Mouse (Mus musculus) heart, postnatal 25 days (tissue): Measurements from ENCODE around the gene Zcchc14. TPM values are rescaled to one million over a fixed set of nuclear protein-coding genes. Genes with fewer than 3 reads are reported as not detected.

ENCODE experiments used
- DNase-seq: peaks from one replicate; pipeline ENCODE4 v3.0.0; 2022; ENCODE audit warnings: low spot score
- intact Hi-C: fragments of 180-260 bp; cut with DNase I; formaldehyde crosslinking; loops from one replicate; pipeline ENCODE4 v1.15.1; 2025
- total RNA-seq, 2 experiments: library from RNA; stranded (reverse); gene quantifications; 2 replicates each; pipeline ENCODE4 v1.2.3; 2021

The Zcchc14 gene
- 10 to 100 TPM; 27.1 to 31.3 TPM for total RNA-seq

DNA sequence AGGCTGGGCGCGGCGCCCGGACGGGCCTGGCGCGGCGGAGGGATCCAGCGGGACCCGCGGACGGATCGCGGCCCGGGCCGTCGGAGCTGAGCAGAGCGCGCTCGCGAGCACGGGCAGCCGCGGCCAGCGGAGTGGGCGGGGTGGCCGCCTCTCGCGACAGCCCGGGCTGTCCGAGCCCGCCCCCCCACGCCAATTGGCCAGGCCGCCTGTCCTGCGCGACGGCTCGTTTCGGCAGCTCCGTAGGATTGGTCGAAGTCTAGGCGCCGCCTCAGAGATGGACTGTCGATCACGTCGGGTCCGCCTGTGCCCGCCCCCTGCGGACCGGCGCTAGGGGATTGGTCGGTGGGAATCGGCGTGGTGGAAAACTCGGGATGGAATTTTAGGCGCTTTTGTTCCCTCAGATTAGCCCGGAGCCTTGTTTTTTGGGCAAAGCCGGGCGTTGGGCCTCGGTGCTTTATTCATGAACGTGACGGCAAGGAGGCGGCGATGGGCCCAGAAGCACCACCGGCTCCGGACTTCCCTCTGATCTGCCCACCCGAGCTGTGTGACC lies at the start of gene Zcchc14:
Gene Zcchc14, minus strand, starts transcription at position 128 of the 550 bp plus-strand sequence.
- intact Hi-C loops, result no loop called here
- DNase-seq, result peak; percentile 97

DNA sequence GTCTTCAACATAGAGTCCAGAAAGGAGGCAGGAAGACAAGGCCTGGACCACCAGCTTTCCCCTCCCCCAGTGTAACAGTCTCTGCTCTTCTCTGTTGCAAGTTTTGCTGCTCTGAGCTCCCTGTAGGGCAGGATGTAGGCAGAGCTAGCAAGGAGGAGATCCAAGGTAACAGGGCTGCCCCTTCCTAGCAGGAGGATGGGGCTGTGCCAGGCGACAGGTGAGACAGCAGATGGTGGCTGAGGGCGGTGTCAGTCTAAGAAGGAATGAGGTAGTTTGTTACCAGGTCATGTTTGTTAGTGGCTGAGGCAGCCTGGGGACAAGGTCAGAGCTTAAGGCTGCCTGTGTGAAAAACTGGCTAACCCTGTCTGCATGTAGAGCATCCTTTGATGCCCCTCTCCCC lies 47.2 kb upstream of the Zcchc14 start:
- intact Hi-C loops, result no loop called here
- DNase-seq, result no peak

GRCm38 (mm10) chr8:121698615-121699101 lies 46.0 kb upstream of the Zcchc14 start:
- intact Hi-C loops, result no loop called here
- DNase-seq, result no peak

DNA sequence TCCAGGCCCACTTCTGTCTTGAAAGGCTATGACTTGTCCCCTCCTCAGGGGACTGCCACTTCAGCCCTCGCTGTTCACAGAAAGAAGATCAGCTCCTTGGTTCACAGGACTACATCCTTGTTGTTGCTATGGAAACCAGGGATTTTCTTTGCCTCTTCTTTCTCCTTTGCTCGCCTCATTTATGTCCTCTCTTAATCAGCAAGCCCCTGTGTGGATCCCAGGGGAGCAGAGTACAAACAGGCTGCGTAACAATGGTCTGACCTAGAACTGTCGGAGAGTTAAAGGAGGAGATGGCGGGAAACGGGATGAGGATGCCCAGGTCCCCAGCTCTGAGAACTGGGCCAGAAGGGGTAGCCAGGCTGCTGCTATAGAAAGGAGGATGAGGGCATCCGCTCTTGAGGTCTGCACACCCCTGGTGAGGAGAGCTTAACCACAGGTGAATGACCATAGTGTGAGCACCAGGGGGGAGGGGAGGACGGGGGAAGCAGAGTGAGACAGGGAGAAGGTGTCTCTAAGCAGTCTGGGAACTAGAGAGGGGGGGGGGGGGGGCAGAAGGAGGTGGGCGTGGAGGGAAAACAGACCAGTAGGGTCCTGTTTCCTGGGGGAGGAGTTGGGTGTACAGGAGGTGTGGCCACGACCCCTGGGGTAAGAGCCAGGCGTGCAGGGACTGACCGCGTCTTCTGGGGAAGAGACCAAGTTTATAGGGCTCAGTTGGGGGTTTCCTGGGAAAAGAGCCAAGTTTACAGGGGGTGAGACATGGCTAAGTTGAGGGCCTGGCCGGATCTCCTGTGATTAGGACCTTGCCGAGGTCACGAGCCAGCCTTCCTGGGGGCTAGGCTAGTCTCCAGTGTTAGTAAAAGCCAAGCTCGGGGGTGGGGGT lies 45.3 kb upstream of the Zcchc14 start:
- intact Hi-C loops, result no loop called here
- DNase-seq, result no peak

DNA sequence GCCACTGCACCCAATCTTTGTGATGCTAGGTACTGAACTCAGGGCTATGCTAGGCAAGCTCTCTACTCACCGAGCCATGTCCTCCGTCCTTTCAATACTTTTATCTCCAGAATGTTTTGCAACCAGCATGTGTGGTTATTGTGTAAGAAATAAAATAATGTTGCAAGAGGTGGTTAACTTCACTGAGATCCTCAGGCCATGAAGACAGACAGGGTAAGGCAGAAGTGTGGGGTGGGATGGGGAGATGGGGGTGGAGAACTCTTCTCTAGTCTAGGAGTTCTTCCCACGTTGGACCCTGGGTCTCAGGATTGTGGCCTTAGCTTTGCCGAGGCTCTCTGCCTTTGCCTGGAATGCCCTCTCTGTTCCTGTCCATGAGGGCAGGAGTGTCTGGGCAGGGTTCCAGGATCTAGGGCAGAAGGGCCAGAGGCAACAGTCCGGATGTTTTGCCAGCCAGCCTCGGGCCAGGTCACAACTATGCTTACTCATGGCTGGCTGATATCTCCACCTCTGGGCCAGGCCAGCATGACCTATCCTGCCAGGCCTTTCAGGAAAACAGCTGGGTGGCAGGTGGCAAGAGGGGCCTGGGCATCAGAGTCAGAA lies 43.0 kb upstream of the Zcchc14 start:
- peak; percentile 61 for DNase-seq
- intact Hi-C loops, result no loop called here

DNA sequence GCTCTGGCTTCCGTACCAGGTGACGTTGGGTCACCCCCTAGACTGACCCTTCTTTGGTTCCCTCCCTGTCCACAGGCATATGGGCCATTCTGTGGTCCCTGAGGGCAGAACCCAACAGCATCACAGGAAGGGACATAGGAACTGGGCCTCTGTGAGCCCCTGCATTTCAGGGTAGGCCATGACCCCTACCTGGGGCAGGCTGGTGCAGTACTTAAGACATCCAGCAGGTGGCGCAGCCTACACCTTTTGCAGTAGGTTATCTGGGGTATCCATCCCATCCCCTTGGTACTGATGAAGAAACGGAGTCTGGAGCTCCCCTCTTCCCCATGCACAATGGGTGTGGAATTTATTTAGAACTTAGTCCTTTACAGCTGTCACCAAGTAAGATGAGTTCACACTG lies 41.8 kb upstream of the Zcchc14 start:
- intact Hi-C loops, result no loop called here
- no peak for DNase-seq

- intact Hi-C loops, result no loop called here
- no peak for DNase-seq
Observed at GRCm38 (mm10) chr8:121688496-121688895, 35.8 kb upstream of the Zcchc14 start.

DNA sequence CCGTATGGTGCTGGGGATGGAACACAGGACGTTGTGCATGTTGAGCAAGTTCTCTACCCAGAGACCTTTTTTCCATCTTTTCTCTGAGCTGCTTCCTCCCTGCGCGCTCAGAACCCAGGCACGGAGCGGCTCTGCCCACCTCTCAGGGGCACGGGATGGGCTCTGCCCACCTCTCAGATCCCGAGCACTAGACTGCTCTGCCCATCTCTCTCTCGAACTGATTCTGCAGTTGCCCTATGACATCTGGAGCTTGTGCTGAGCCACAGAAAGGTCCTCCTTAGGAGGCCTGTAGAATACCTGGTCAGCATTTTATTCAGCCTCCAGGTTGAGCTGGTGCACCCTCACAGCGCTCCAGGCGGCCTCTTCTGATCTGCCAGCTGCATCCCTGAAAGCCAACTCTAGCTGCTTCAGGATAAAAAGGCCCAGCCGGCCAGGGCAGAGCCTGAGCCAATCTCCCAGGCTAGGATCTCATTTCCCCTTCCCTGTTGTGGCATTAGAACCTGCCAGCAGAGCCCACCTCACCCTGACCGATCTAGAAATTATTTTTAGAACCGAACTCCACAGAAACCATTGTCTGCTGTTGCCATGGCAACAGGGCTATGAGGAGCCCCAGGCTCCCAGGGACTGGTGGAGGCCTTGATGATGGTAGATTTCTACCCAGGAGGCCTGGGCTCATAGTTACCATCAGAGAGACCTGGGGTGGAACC lies 34.9 kb upstream of the Zcchc14 start:
- intact Hi-C loops, result no loop called here
- DNase-seq, result no peak

GRCm38 (mm10) chr8:121685419-121685818 lies 32.7 kb upstream of the Zcchc14 start:
- intact Hi-C loops, result loop anchor here (1.0 kb wide), 2 partner anchors 83 to 138 kb away; no protein-coding TSS in a partner anchor

GRCm38 (mm10) chr8:121683083-121683832 lies 30.6 kb upstream of the Zcchc14 start:
- no peak for DNase-seq
- intact Hi-C loops, result no loop called here

More at GRCm38 (mm10) chr8:121685419-121685818, 32.7 kb upstream of the Zcchc14 start:
- DNase-seq, result peak; percentile 30

DNA sequence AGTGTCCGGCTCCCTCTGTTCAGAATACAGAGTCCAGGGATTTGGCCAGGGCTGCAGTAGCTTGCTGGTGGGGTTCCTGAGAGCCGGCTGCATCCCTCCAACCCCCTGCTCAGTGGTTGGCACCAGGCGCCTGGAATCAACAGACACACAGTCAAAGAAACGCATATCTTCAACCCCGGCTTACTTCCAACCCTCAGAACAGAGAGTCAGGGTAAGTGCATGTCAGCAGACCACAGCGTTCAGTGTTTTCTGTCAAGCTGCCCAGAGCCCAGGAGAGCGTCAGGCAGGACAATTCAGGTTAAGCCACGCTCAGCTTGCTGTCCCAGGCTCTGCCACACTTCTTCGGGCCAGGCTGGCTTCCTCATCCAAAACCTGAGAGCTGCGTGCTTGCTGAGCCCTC lies 28.8 kb upstream of the Zcchc14 start:
- DNase-seq, result no peak
- intact Hi-C loops, result no loop called here

- intact Hi-C loops, result no loop called here
- no peak for DNase-seq
Observed at GRCm38 (mm10) chr8:121680896-121681295, 28.2 kb upstream of the Zcchc14 start.

DNA sequence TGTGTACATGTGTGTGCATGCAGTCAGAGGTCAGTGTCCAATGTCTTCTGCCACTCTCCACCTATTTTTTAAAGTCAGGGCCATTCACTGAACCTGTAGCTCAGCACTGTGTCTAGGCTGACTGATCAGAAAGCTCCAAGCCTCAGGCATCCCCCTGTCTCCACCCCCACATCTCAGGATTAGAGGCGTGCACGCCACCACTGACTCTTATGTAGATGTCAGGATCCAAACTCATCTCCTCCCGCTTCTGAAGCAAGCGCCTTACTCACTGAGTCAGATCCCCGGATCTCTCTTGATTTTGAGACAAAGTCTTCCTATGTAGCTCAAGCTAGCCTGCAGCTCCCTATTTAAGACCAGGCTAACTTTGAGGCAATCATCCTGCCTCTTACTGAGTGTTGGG lies 26.0 kb upstream of the Zcchc14 start:
- no peak for DNase-seq
- intact Hi-C loops, result no loop called here

- intact Hi-C loops, result no loop called here
- DNase-seq, result peak; percentile 41
Observed at GRCm38 (mm10) chr8:121675701-121676100, 23.0 kb upstream of the Zcchc14 start.

DNA sequence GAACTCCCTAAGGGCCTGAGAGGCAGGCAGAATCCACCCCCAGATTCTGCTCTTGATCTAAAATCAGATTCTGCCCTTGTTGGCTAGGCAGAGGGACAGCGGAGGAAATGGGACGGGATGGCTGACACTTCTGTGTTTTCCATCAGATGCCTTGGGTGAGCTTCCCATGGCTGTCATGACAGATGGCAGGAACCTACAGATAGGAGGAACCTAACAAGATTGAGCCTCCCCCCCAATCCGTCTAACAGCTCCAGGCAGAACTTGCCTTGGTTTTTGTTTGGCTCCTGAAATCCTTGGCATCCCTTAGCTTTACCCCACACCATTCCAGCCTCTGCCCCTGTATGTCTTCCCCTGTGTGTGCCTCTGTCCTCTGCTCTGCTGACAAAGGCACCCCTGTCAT lies 22.5 kb upstream of the Zcchc14 start:
- DNase-seq, result no peak
- intact Hi-C loops, result no loop called here

GRCm38 (mm10) chr8:121674524-121674923 lies 21.8 kb upstream of the Zcchc14 start:
- DNase-seq, result no peak
- intact Hi-C loops, result no loop called here

DNA sequence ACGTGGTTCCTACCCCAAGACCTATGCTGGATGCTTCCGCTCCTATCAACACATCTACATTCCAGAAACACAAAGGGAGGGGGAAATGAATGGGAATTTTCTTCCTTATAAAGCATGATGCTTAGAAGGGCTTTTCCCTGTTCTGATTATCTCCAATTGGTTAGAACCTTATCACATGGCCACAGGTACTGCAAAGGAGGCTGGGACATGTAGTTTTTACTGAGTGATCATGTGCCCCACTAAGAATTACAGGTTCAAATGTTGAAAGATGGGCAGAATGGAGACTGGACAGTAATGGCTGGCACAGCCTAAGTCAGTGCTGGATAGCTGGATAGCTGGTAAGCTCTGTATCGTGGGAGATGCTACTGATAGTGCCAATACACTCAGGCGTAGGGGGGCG lies 21.2 kb upstream of the Zcchc14 start:
- no peak for DNase-seq
- intact Hi-C loops, result no loop called here

GRCm38 (mm10) chr8:121673153-121673552 lies 20.5 kb upstream of the Zcchc14 start:
- intact Hi-C loops, result no loop called here

DNA sequence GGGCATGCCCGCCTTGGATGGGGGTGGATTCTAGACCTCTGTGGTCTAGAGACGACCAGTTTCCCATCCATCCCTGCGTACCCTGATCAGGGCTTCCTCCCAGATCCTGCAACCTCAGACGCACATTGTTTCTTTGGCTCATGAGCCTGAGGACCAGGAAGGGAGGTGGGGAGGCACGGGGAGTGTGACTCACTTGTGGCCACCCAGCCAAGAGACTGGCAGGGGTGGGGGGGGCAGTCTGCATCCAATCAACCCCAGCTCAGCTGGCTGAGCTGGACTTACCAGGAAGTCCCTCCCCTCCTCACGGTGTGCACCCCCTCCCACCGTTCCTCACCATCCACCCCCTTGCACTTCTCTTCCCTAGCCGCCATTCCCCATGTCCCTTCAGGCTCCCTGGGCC lies 16.5 kb upstream of the Zcchc14 start:
- peak; percentile 40 for DNase-seq
- intact Hi-C loops, result no loop called here

More at GRCm38 (mm10) chr8:121673153-121673552, 20.5 kb upstream of the Zcchc14 start:
- no peak for DNase-seq

DNA sequence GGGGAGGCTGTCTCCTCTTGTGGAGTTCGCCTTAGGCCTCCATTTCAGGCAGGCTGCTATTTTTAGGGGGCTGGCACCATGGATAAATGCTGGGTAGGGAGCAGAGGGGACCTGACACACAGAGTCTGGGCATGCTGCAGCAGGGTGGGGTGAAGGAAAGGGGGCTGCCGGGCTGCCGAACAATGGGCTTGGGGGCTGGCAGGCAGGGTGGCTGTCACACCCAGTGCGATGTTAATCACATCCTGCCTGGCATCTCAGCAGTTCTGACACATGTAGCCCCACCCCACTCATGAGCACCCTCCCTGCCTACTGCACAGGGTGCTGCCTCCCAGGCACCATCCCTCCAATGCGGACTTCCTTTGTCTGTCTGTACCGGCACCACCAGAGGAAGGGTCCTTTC lies 15.9 kb upstream of the Zcchc14 start:
- DNase-seq, result peak; percentile 39
- intact Hi-C loops, result no loop called here
